Mouse (Mus musculus) lung, embryonic 16.5 days (tissue): ENCODE data around the gene Tmem165. TPM values are rescaled to one million over a fixed set of nuclear protein-coding genes. Genes with fewer than 3 reads are reported as not detected.

Experiments used
- ATAC-seq: fragments of 200-750 bp; cut with Nextera tagmentation; 2 replicates; pipeline ENCODE4 v1.8.0; 2017; ENCODE audit warnings: low read depth, mild to moderate bottlenecking, moderate library complexity
- H3K27ac ChIP-seq: fragments of 300-500 bp; sonication (generic); 2 replicates; pipeline ENCODE4 v1.5.1; 2014; ENCODE audit warnings: mild to moderate bottlenecking, control low read depth, low read length
- H3K27me3 ChIP-seq: fragments of 300-500 bp; sonication (generic); 2 replicates; pipeline ENCODE4 v1.6.1; 2014; ENCODE audit warnings: low read depth, low read length, mixed read lengths; ENCODE audit not compliant: control insufficient read depth, insufficient read depth
- H3K36me3 ChIP-seq: fragments of 300-500 bp; sonication (generic); 2 replicates; pipeline ENCODE4 v1.6.1; 2014; ENCODE audit warnings: low read length; ENCODE audit not compliant: control insufficient read depth, insufficient read depth
- H3K4me1 ChIP-seq: fragments of 300-500 bp; sonication (generic); replicated peaks from 2 replicates; pipeline ENCODE4 v1.6.1; 2014; ENCODE audit warnings: low read length, mixed read lengths; ENCODE audit not compliant: control insufficient read depth, insufficient read depth
- H3K4me2 ChIP-seq: fragments of 300-500 bp; sonication (generic); 2 replicates; pipeline ENCODE4 v1.6.1; 2014; ENCODE audit warnings: low read depth, low read length, control low read depth
- H3K4me3 ChIP-seq: fragments of 300-500 bp; sonication (generic); 2 replicates; pipeline ENCODE4 v1.5.1; 2014; ENCODE audit warnings: mild to moderate bottlenecking, low read length, control low read depth
- H3K9ac ChIP-seq: fragments of 300-500 bp; sonication (generic); 2 replicates; pipeline ENCODE4 v1.6.1; 2014; ENCODE audit warnings: low read length, control low read depth
- H3K9me3 ChIP-seq: fragments of 300-500 bp; sonication (generic); 2 replicates; pipeline ENCODE4 v1.6.1; 2016; ENCODE audit warnings: low read length; ENCODE audit not compliant: control insufficient read depth
- WGBS: fragments of 180-500 bp; shearing (Covaris S2); extraction: QIAGEN DNeasy Blood & Tissue Kit; methylation state at CpG from one replicate; pipeline ENCODE4 v1.1.7; 2014; 5-methylcytosine and 5-hydroxymethylcytosine counted together
- polyA plus RNA-seq: library from polyadenylated mRNA; unstranded; fragments of >200 nt; fragmentation: Nextera tagmentation; extraction: Ambion mirVana; gene quantifications from 2 replicates; pipeline ENCODE4 v1.2.1, GENCODE M21; 2015

Gene Tmem165
- polyA plus RNA-seq, 1 experiment from 2014 or later = 87.9 TPM

GRCm38 (mm10) chr5:76179171-76179570 lies 4.5 kb upstream of the Tmem165 start:
- Histone ChIP-seq H3K9me3 (no peaks in the 10 kb centered on the region), H3K4me1 (peaks cover 13% of the 10 kb centered on the region), H3K27ac (no peak overlapping the region), H3K4me3 (no peak overlapping the region), H3K9ac (no peak overlapping the region), H3K36me3 (no peaks in the 10 kb centered on the region), H3K27me3 (no peaks in the 10 kb centered on the region), H3K4me2 (no peak overlapping the region)
- ATAC-seq = no peak
- 90% methylated on average over 5 of the region's 5 CpGs for WGBS

GRCm38 (mm10) chr5:76179791-76180190 lies 3.9 kb upstream of the Tmem165 start:
- Histone ChIP-seq H3K9me3 (no peaks in the 10 kb centered on the region), H3K27me3 (no peaks in the 10 kb centered on the region), H3K4me3 (no peak overlapping the region), H3K4me1 (peaks cover 13% of the 10 kb centered on the region), H3K36me3 (no peaks in the 10 kb centered on the region), H3K27ac (no peak overlapping the region), H3K9ac (no peak overlapping the region), H3K4me2 (no peak overlapping the region)
- no peak for ATAC-seq
- 76% methylated on average over 5 of the region's 5 CpGs for WGBS

- no peaks in the 10 kb centered on the region for H3K9me3 ChIP-seq
- ATAC-seq = no peak
- H3K27me3 ChIP-seq = no peaks in the 10 kb centered on the region
- H3K36me3 ChIP-seq = 0 out of 2 replicates have a peak, but pooled peaks cover 2% of the 10 kb centered on the region
- 43% methylated on average over 3 of the region's 3 CpGs for WGBS
- H3K4me1 ChIP-seq = peaks cover 18% of the 10 kb centered on the region
- H3K27ac ChIP-seq = no peak overlapping the region
- no peak overlapping the region for H3K9ac ChIP-seq
- no peak overlapping the region for H3K4me2 ChIP-seq
- H3K4me3 ChIP-seq = no peak overlapping the region
Observed at GRCm38 (mm10) chr5:76182326-76182725, 1.4 kb upstream of the Tmem165 start.

- Histone ChIP-seq H3K9me3 (no peaks in the 10 kb centered on the region), H3K4me3 (peak overlapping the region; percentile 95), H3K27ac (peak overlapping the region; percentile 97; the same call in 1 of the 2 replicates), H3K27me3 (no peaks in the 10 kb centered on the region), H3K4me1 (peaks cover 18% of the 10 kb centered on the region), H3K4me2 (peak overlapping the region; percentile 86), H3K9ac (peak overlapping the region; percentile 94), H3K36me3 (0 out of 2 replicates have a peak, but pooled peaks cover 2% of the 10 kb centered on the region)
- peak; percentile 31 for ATAC-seq
- WGBS = 30% methylated on average over 17 of the region's 17 CpGs
Observed at GRCm38 (mm10) chr5:76183043-76183749, 484 bp upstream of the Tmem165 start.

GRCm38 (mm10) chr5:76184286-76185080 lies 803 bp downstream of the Tmem165 start:
- no peaks in the 10 kb centered on the region for H3K9me3 ChIP-seq
- 4% methylated on average over 32 of the region's 38 CpGs for WGBS
- H3K36me3 ChIP-seq = 0 out of 2 replicates have a peak, but pooled peaks cover 2% of the 10 kb centered on the region
- H3K9ac ChIP-seq = peak overlapping the region; percentile 94
- no peaks in the 10 kb centered on the region for H3K27me3 ChIP-seq
- H3K4me1 ChIP-seq = peaks cover 18% of the 10 kb centered on the region
- H3K4me2 ChIP-seq = peak overlapping the region; percentile 86
- ATAC-seq = peak; percentile 93
- H3K4me3 ChIP-seq = peak overlapping the region; percentile 95
- peak overlapping the region; percentile 97 for H3K27ac ChIP-seq

GRCm38 (mm10) chr5:76187885-76188284 lies 4.2 kb downstream of the Tmem165 start:
- 76% methylated on average over 5 of the region's 5 CpGs for WGBS
- Histone ChIP-seq H3K4me1 (peaks cover 16% of the 10 kb centered on the region), H3K9me3 (no peaks in the 10 kb centered on the region), H3K9ac (no peak overlapping the region), H3K27me3 (no peaks in the 10 kb centered on the region), H3K4me3 (no peak overlapping the region), H3K4me2 (no peak overlapping the region), H3K36me3 (peaks cover 4% of the 10 kb centered on the region; the same call in 1 of the 2 replicates), H3K27ac (no peak overlapping the region)
- no peak for ATAC-seq

- Histone ChIP-seq H3K27me3 (no peaks in the 10 kb centered on the region), H3K27ac (no peak overlapping the region), H3K9ac (no peak overlapping the region), H3K36me3 (peaks cover 7% of the 10 kb centered on the region; the same call in 1 of the 2 replicates), H3K9me3 (no peaks in the 10 kb centered on the region), H3K4me2 (no peak overlapping the region), H3K4me1 (peaks cover 16% of the 10 kb centered on the region), H3K4me3 (no peak overlapping the region)
- WGBS = 90% methylated on average over 4 of the region's 4 CpGs
- ATAC-seq = no peak
Observed at GRCm38 (mm10) chr5:76190609-76191008, 6.9 kb downstream of the Tmem165 start.

GRCm38 (mm10) chr5:76193075-76193474 lies 9.4 kb downstream of the Tmem165 start:
- no peaks in the 10 kb centered on the region for H3K27me3 ChIP-seq
- no peak overlapping the region for H3K4me3 ChIP-seq
- peaks cover 7% of the 10 kb centered on the region; the same call in 1 of the 2 replicates for H3K36me3 ChIP-seq
- no peaks in the 10 kb centered on the region for H3K9me3 ChIP-seq
- peaks cover 10% of the 10 kb centered on the region; the same call in 1 of the 2 replicates for H3K4me1 ChIP-seq
- no peak overlapping the region for H3K9ac ChIP-seq
- H3K27ac ChIP-seq = no peak overlapping the region
- H3K4me2 ChIP-seq = no peak overlapping the region
- ATAC-seq = no peak

- no peak for ATAC-seq
- no peaks in the 10 kb centered on the region for H3K9me3 ChIP-seq
- 53% methylated on average over 6 of the region's 6 CpGs for WGBS
- H3K4me1 ChIP-seq = peaks cover 10% of the 10 kb centered on the region; the same call in 1 of the 2 replicates
- no peaks in the 10 kb centered on the region for H3K27me3 ChIP-seq
- no peak overlapping the region for H3K4me3 ChIP-seq
- no peak overlapping the region for H3K9ac ChIP-seq
- peaks cover 11% of the 10 kb centered on the region for H3K36me3 ChIP-seq
- no peak overlapping the region for H3K4me2 ChIP-seq
- H3K27ac ChIP-seq = no peak overlapping the region
Observed at GRCm38 (mm10) chr5:76194377-76194945, 10.8 kb downstream of the Tmem165 start.
